Mouse (Mus musculus): ENCODE data around the gene Tctn3. TPM values are rescaled to one million over a fixed set of nuclear protein-coding genes. Genes with fewer than 3 reads are reported as not detected.

Tctn3 gene
- polyA plus RNA-seq, 1 experiment from 2014 or later, result 10.4 TPM

DNA sequence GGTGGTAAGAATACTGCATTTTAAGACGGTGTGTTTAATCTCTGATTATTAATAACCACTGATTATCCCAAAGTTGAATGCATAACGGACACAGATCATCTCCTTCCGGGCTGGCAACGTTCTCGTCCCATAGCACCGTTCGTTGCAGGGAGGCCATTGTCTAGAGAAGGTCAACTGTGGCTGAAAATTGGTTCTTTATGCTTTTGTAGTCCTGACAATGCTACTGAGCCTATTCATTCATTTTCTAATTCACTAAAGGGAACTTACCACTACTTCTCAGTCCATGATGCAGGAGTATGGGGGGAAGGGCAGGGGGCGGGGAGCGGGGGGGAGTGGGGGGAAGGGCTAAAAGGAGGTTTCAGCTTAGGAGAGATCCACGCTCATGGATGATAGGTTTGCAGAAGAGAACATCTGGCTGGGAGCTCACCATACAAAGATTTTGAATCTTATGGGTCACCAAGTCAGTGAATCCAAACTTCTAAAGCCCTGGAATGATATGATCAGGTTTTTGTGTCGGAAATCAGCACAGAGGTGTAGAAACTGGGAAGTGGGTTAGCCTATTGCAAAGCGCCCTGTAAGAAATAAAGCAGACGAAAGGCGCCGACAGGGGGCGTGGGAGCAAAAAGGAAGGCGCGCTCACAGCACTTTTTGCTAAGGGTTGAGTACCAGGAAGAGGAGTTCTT is 23.0 kb downstream of the Tctn3 start:
- H3K4me3 ChIP-seq (ENCODE audit: low read depth, low read length), result peak overlapping the region; percentile 79
- no peaks in the 10 kb centered on the region for H3K27me3 ChIP-seq (replicated peaks; ENCODE audit: control insufficient read depth, insufficient read depth, low read length)
- TF ChIP-seq CTCF (IDR thresholded peaks at IDR 0.05; ENCODE audit: low read depth), result peak; percentile 87
- WGBS, result under 1% methylated on average over 18 of the region's 18 CpGs
- 0 out of 2 replicates have a peak, but pooled peaks cover 3% of the 10 kb centered on the region for H3K36me3 ChIP-seq (ENCODE audit: control insufficient read depth, insufficient read depth)
- peak overlapping the region; percentile 87 for H3K27ac ChIP-seq (ENCODE audit: low read depth, low read length)
- no peaks in the 10 kb centered on the region for H3K9me3 ChIP-seq (ENCODE audit: control insufficient read depth)
- no peaks in the 10 kb centered on the region; the same call in none of the 2 replicates for H3K4me1 ChIP-seq (replicated peaks; ENCODE audit: control insufficient read depth, insufficient read depth, low read length)
- peak; percentile 46 for ATAC-seq
- peak overlapping the region; percentile 84 for H3K4me2 ChIP-seq (replicated peaks; ENCODE audit: low read depth)
- H3K9ac ChIP-seq (ENCODE audit: low read depth, low read length), result peak overlapping the region; percentile 41; the same call in 1 of the 2 replicates

DNA sequence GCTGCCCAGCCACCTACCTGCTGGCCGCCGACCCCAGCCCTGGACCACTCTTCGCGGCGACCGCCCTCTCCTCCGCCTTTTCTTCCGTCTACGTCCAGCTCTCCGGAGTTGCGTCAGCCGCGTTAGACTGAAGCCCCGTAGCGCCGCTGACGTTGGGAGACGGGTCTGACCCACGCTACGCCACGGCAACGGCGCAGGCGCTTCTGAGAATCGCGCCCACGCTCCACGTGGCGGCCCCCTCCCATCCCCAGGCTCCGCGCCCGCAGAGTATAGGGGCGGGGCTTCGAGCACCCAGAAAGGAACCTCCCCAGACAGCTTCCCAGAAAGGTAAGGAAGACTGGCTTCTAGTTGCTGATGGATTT is 23.8 kb downstream of the Tctn3 start, which contains the start of gene Aldh18a1:
Gene Aldh18a1 (minus strand): TSS at position 171 of the 362 bp plus-strand sequence.
- Histone ChIP-seq H3K4me2 (replicated peaks; ENCODE audit: low read depth) (peak within 1 kb of the TSS; percentile 84), H3K27me3 (replicated peaks; ENCODE audit: control insufficient read depth, insufficient read depth, low read length) (no peaks in the 10 kb centered on the region), H3K4me3 (ENCODE audit: low read depth, low read length) (peak within 1 kb of the TSS; percentile 79), H3K36me3 (ENCODE audit: control insufficient read depth, insufficient read depth) (peaks cover 10% of the 10 kb centered on the region; the same call in 1 of the 2 replicates), H3K9ac (ENCODE audit: low read depth, low read length) (peak within 1 kb of the TSS; percentile 72), H3K4me1 (replicated peaks; ENCODE audit: control insufficient read depth, insufficient read depth, low read length) (no peaks in the 10 kb centered on the region; the same call in none of the 2 replicates), H3K27ac (ENCODE audit: low read depth, low read length) (peak within 1 kb of the TSS; percentile 96), H3K9me3 (ENCODE audit: control insufficient read depth) (no peaks in the 10 kb centered on the region)
- peak; percentile 86 for ATAC-seq
- under 1% methylated on average over 34 of the region's 34 CpGs for WGBS
- peak; percentile 26; the same call in 1 of the 2 replicates for TF ChIP-seq CTCF (IDR thresholded peaks at IDR 0.05; ENCODE audit: low read depth)

DNA sequence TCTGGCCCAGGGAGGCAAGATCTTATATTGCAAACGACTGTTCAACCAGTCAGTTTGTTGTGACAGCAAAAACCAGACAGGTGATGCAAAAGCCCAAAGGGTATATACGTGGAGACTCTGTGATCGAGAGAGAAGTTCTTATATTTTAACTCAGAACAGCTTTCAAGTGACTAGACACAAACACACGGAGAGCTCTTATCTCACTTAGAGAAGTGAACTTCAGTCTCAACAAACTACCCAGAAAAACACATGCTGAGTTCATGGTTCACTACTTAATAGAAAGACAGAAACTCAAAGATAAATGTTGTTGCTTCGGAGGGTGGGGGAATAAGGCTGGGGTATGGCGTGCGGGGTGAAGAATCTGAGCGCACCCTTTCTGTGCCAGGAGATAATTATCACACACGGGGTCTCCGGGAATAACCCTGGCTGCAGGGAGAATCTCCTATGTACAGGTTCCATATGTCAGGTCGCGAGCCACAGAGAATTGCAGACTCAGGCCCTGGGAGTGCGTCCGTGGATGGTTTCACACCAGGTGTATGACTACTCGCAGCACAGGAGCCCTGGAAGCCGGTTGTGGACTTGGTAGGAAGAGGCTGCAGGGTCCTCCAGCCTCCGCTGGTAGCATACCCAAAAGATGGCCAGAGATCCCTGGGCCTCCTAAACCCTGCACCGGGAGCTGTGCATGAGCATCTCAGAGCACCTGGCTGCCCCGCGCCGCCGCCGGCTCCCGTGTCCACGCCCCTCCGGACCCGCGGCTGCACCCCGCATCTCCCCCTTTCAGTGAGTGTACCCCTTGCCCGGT is 24.3 kb downstream of the Tctn3 start:
- TF ChIP-seq CTCF (IDR thresholded peaks at IDR 0.05; ENCODE audit: low read depth), result no peak
- H3K4me2 ChIP-seq (replicated peaks; ENCODE audit: low read depth), result peak overlapping the region; percentile 84
- no peaks in the 10 kb centered on the region; the same call in none of the 2 replicates for H3K4me1 ChIP-seq (replicated peaks; ENCODE audit: control insufficient read depth, insufficient read depth, low read length)
- H3K9me3 ChIP-seq (ENCODE audit: control insufficient read depth), result no peaks in the 10 kb centered on the region
- peaks cover 14% of the 10 kb centered on the region for H3K36me3 ChIP-seq (ENCODE audit: control insufficient read depth, insufficient read depth)
- peak; percentile 46 for ATAC-seq
- peak overlapping the region; percentile 72 for H3K9ac ChIP-seq (ENCODE audit: low read depth, low read length)
- peak overlapping the region; percentile 79 for H3K4me3 ChIP-seq (ENCODE audit: low read depth, low read length)
- no peaks in the 10 kb centered on the region for H3K27me3 ChIP-seq (replicated peaks; ENCODE audit: control insufficient read depth, insufficient read depth, low read length)
- 2% methylated on average over 30 of the region's 30 CpGs for WGBS
- H3K27ac ChIP-seq (ENCODE audit: low read depth, low read length), result peak overlapping the region; percentile 96

DNA sequence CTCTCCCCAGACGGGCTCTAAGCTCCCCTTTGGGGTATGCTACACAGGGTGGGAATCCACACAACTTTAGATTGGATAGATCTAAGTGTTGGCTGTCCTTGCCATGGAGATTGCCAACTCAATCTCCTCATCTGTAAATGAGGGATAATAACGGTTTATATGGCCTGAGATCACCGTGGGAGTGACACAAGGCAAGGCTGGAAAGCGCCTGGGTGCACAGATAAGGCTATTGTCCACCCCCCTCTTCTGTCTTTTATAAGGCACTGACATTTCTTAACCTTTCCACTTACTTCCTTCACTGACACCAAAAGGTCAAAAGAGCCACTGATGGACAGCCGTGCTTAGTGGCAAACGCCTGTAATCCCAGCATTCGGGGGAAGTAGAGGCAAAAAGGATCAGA is 25.1 kb downstream of the Tctn3 start:
- Histone ChIP-seq H3K9ac (ENCODE audit: low read depth, low read length) (peak overlapping the region; percentile 18; the same call in 1 of the 2 replicates), H3K27ac (ENCODE audit: low read depth, low read length) (peak overlapping the region; percentile 96), H3K27me3 (replicated peaks; ENCODE audit: control insufficient read depth, insufficient read depth, low read length) (no peaks in the 10 kb centered on the region), H3K4me1 (replicated peaks; ENCODE audit: control insufficient read depth, insufficient read depth, low read length) (no peaks in the 10 kb centered on the region; the same call in none of the 2 replicates), H3K9me3 (ENCODE audit: control insufficient read depth) (no peaks in the 10 kb centered on the region), H3K36me3 (ENCODE audit: control insufficient read depth, insufficient read depth) (peaks cover 22% of the 10 kb centered on the region), H3K4me2 (replicated peaks; ENCODE audit: low read depth) (peak overlapping the region; percentile 84), H3K4me3 (ENCODE audit: low read depth, low read length) (peak overlapping the region; percentile 79)
- WGBS, result 35% methylated on average over 7 of the region's 7 CpGs
- no peak for TF ChIP-seq CTCF (IDR thresholded peaks at IDR 0.05; ENCODE audit: low read depth)
- ATAC-seq, result no peak

DNA sequence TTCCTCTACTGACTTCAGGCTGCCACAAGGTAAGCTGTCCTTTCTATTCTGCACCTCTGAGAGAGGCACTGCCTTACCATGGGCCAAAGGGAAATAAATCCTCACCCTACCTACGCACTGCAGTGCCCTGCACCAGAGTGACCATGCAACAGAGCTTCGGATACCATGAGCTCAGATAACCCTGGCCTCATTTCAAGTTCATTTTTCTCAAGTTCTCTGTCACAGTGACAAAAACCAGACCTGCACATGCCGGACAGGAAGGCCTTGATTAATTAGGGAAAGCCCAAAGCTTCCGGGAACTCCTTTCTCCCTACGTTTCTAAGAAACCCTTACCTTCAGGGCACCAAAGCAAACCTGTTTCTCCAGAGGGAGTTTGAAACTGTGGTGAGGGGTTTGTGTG is 30.4 kb downstream of the Tctn3 start:
- H3K4me1 ChIP-seq (replicated peaks; ENCODE audit: control insufficient read depth, insufficient read depth, low read length), result peaks cover 5% of the 10 kb centered on the region

DNA sequence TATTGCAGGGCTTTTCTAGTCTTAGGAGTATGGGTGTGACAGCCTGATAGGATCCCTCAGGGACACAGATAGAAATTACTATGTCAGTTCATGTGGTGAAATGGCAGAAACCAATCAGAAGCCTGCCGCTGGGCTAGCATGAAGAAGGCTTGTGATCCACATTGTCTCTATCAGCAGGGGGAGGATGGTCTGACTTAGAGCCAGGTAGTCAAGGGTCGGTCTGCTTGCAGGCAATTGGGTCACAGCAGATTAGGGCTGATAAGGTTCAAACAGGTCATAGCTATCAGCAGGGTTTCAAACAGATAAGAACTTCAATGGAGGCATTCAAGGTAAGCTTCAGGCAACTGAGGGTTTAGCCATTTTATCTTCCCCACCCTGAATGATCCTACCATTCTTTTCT is 31.1 kb downstream of the Tctn3 start:
- H3K36me3 ChIP-seq (ENCODE audit: control insufficient read depth, insufficient read depth), result peaks cover 65% of the 10 kb centered on the region
- no peaks in the 10 kb centered on the region for H3K9me3 ChIP-seq (ENCODE audit: control insufficient read depth)
- TF ChIP-seq CTCF (IDR thresholded peaks at IDR 0.05; ENCODE audit: low read depth), result no peak
- whole genome bisulfite sequencing, result 43% methylated on average over 2 of the region's 2 CpGs
- H3K27ac ChIP-seq (ENCODE audit: low read depth, low read length), result peak overlapping the region; percentile 16; the same call in 1 of the 2 replicates
- ATAC-seq, result peak; percentile 44
- H3K4me1 ChIP-seq (replicated peaks; ENCODE audit: control insufficient read depth, insufficient read depth, low read length), result peaks cover 5% of the 10 kb centered on the region; the same call in 1 of the 2 replicates
- no peak overlapping the region for H3K9ac ChIP-seq (ENCODE audit: low read depth, low read length)
- no peak overlapping the region for H3K4me2 ChIP-seq (replicated peaks; ENCODE audit: low read depth)
- no peak overlapping the region for H3K4me3 ChIP-seq (ENCODE audit: low read depth, low read length)
- no peaks in the 10 kb centered on the region for H3K27me3 ChIP-seq (replicated peaks; ENCODE audit: control insufficient read depth, insufficient read depth, low read length)

More for the DNA sequence above, 30.4 kb downstream of the Tctn3 start:
- Histone ChIP-seq H3K9me3 (ENCODE audit: control insufficient read depth) (no peaks in the 10 kb centered on the region), H3K36me3 (ENCODE audit: control insufficient read depth, insufficient read depth) (peaks cover 63% of the 10 kb centered on the region), H3K9ac (ENCODE audit: low read depth, low read length) (no peak overlapping the region), H3K4me2 (replicated peaks; ENCODE audit: low read depth) (no peak overlapping the region), H3K4me3 (ENCODE audit: low read depth, low read length) (no peak overlapping the region), H3K27ac (ENCODE audit: low read depth, low read length) (peak overlapping the region; percentile 69), H3K27me3 (replicated peaks; ENCODE audit: control insufficient read depth, insufficient read depth, low read length) (no peaks in the 10 kb centered on the region)
- TF ChIP-seq CTCF (IDR thresholded peaks at IDR 0.05; ENCODE audit: low read depth), result no peak
- no peak for ATAC-seq
- 37% methylated on average over 5 of the region's 5 CpGs for WGBS
